Mouse (Mus musculus) v-Abl transformed pro-B cells (cell line): Measurements from ENCODE around the gene Kifc5b.
"Not testable (repeated sequence)": the region's sequence is repeated elsewhere in the genome, so short reads cannot be mapped to it uniquely, and the experiment has no call there.

Experiments
- in situ Hi-C, 2 experiments: fragments of 400-800 bp; cut with MboI; formaldehyde crosslinking; loops; one replicate each; pipeline ENCODE4 v1.15.1; 2025; ENCODE audit not compliant: unreplicated experiment in 2 of 2

Gene Kifc5b

GRCm38 (mm10) chr17:26916711-26917482 lies at the start of gene Kifc5b:
Gene Kifc5b, plus strand, starts transcription at chr17:26917091.
- in situ Hi-C loops = no loop called here

- in situ Hi-C loops = loop anchor here in 1 of 2 experiments (25.0 kb wide), 1 partner anchor 556 kb away; no protein-coding TSS in a partner anchor
These were observed 48.1 kb upstream of the Kifc5b start for GRCm38 (mm10) chr17:26868756-26869155.

DNA sequence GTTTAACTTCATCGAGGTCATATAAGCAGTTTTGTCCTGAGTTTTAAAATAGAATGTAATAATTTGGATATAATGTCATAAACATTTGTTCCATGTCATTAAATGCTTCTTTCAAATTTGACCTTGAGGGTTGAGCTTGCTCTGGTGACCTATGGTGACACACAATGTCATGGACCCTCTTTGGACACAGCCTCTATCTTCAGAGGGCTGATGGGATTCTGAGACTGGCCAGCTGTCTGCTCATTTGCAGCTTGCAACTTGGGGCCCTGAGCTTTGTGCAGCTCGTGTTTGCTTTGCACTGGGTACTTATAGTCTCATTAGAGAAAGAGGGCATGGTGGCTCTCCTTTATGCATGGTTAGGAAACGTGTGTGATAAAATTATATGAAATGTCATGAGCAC lies 44.0 kb upstream of the Kifc5b start:
- in situ Hi-C loops = loop anchor here in 1 of 2 experiments (5.0 to 25.0 kb wide), 2 partner anchors 76 to 561 kb away; no protein-coding TSS in a partner anchor

DNA sequence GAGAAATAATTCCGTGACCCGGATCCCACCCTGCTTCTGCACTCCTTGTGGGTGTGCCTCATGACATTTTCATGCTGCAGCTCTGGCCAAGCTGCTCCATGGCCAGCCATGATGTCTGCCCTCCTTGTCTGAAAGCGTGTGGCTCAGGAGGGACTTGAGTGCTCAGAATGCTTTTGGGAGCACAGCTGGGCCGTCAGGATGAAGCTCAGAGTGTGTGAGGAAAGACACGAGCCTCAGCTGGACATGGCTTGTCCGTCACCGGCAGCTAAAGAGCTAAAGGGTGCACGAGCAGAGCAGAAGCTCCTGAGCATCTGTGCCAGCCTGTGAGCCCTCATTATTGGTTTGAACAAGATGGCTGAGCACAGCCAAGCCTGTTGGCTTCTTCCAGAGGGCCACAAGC lies 43.4 kb upstream of the Kifc5b start:
- in situ Hi-C loops = loop anchor here in 1 of 2 experiments (5.0 to 25.0 kb wide), 2 partner anchors 76 to 561 kb away; no protein-coding TSS in a partner anchor

DNA sequence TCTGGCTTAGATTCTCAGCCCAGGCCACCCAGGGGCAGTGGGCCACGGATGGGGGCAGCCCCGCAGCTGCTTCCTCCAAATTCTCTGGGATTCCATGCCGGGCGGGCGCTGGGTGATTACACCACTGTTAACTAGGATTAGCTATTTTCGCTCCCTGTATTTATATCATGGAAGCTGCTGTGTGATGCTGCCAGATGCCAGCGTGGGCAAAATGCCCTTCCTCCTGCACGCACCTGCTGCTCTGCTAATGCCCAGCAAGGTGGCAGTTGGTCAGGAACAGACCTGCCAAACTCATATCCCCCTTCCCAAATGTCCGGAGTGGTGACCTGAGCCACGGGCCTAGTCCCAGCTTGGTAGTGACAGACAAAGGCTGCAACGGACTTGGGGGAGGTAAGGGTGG lies 42.3 kb upstream of the Kifc5b start:
- in situ Hi-C loops = loop anchor here in 1 of 2 experiments (5.0 to 25.0 kb wide), 2 partner anchors 77 to 562 kb away; no protein-coding TSS in a partner anchor

GRCm38 (mm10) chr17:26877927-26878326 lies 39.0 kb upstream of the Kifc5b start:
- in situ Hi-C loops = loop anchor here in 1 of 2 experiments (25.0 kb wide), 1 partner anchor 634 kb away; the partner anchor contains the start of gene Grm4

- in situ Hi-C loops = loop anchor here in 1 of 2 experiments (25.0 kb wide), 1 partner anchor 633 kb away; the partner anchor contains the start of gene Grm4
These were observed 37.7 kb upstream of the Kifc5b start for GRCm38 (mm10) chr17:26879235-26879634.

DNA sequence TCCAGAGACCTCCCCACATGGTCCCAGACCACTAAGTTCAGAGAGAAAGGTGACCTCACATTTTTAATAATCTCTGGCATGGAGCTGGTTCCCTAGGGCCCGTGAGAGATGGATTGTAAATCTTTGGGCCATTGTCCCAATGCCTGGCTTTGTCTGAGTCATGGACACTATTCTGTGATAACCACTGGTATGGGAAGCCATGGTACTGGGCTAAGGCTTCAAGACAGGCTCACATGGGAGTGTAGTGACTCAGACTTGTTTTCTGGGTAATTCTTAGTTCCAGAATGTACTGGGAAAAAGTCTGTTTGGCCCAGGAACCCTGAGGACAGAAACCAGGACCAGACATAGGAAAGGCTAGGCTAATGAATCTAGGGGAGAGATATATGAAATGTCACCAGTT lies 34.2 kb upstream of the Kifc5b start:
- in situ Hi-C loops = loop anchor here in 1 of 2 experiments (5.0 to 25.0 kb wide), 3 partner anchors 88 to 630 kb away; partner anchors contain the start of gene Grm4

GRCm38 (mm10) chr17:26883585-26883984 lies 33.3 kb upstream of the Kifc5b start:
- in situ Hi-C loops = loop anchor here in 1 of 2 experiments (5.0 to 25.0 kb wide), 3 partner anchors 89 to 629 kb away; partner anchors contain the start of gene Grm4

DNA sequence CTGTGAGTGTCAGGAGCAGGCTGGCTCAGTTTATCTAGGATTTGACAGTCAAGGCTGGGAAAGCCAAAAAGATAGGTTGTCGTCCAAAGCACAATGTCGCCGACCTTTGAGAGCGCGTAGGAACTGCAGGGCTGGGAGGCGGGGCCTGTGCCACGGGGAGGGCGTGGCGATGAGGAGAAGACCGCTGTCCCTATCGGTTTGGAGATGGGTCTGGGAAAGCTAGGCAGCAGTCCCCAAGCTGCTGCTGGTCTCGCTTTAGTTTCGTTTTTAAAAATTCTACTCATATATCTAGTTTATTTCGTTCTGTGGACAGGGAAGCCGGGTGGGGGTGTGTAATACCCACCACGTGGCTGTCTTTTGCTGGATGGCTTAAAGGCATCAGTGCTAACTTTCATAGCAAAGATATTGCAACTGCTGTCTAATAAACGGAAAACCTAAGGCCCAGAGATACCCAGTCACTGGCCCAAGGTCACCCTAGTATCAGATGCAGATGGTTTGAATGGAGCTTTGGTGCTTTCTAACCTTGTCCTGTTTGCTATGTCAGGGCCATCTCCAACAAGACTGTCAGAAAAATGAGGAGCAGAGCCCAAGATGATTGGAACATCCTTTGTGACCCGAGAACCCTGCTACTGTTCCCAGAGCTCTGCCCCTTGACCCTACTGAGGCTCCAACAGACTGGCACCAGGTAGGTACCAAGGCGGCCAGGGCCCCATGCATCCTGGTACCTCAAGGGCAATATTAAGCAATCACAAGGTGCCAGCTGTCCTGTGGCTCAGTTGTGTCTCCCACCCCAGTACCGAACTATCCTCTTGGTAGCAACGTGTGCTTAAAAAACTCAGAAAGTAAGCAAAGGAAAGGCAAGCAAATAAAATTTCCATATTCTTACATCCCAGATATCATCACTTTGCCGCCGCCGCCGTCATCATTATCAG lies 31.6 kb upstream of the Kifc5b start:
- in situ Hi-C loops = loop anchor here (5.0 to 25.0 kb wide), 4 partner anchors 90 to 627 kb away; partner anchors contain the start of gene Grm4 (in 1 of the 2)

- in situ Hi-C loops = loop anchor here (5.0 to 25.0 kb wide), 4 partner anchors 91 to 626 kb away; partner anchors contain the start of gene Grm4 (in 1 of the 2)
These were observed 30.7 kb upstream of the Kifc5b start for GRCm38 (mm10) chr17:26886047-26886749.

- in situ Hi-C loops = loop anchor here (5.0 to 25.0 kb wide), 4 partner anchors 93 to 624 kb away; partner anchors contain the start of gene Grm4 (in 1 of the 2)
These were observed 29.0 kb upstream of the Kifc5b start for GRCm38 (mm10) chr17:26887926-26888325.

DNA sequence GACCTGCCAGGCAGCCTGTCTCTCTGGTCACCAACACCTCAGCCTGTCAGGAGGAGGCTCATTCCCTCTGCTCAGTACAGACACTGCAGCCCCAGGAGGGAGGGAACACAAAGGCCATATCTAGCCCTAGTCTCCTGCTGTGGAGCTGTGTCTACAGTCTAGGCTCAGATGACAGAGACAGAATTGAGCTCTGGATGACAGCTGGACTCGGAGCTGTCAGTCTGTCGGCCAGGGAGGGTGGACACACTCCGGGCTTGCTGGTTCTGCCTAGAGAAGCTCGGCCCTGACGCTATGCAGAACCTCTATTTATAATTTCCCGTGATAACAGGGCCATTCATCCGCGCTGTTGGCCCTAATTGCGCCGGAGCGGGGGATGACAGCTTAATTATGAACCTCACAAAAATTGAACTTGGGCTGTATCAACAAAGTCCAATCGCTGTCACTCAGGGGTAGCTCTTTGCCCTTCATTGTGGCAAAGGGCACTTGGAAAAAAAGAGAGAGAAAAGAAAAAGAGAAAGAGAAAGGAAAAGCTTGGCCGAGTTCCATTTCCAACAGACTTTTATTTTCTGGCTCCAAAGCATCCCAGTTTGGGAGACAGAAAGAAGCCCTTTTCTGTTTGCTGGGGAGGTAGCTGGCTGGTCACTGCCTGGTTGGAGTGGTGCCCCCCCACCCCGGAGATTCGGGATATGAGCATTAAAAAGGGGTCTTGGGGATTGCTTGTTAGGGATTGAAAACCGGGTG lies 24.1 kb upstream of the Kifc5b start:
- in situ Hi-C loops = loop anchor here (10.0 to 25.0 kb wide), 2 partner anchors 112 to 619 kb away; partner anchors contain the start of gene Grm4 (in 1 of the 2)

DNA sequence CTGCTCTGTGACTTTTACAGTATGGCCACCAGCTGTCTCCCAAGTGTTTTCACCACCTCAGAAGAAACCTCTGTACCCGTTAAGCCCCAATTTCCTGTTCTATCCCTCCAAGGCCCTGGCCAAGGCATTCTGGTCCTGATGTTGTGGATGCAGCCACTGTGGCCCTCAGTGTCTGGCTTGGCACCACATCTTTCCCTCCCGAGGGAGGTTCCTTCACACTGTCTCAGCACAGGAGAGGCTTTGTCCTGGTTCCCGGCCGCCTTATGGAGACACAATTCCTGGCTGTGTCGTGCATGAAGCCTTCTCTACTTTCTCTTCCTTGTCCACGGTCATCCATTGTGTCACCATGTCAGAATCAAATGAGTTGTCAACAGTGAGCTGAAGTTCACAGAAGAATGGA lies 23.4 kb upstream of the Kifc5b start:
- in situ Hi-C loops = loop anchor here (10.0 to 25.0 kb wide), 2 partner anchors 111 to 619 kb away; partner anchors contain the start of gene Grm4 (in 1 of the 2)

DNA sequence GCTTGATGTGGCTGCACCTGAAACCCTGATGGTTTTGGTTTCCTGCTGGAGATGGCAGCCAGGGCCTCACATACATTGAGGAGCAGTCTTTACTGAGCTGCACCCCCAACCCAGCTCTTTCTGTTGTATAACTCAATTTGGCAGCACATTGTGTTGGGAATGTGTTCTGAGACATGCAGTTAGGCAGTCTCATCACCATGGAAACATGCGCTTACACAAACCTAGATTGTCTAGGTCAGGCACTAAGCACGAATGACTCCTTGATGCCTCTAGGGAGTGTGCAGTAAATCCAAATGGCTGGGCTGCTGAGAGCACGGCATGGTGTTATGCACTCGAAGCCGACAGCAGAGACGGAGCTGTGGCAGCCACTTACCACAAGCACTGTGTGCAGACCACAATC lies 22.5 kb upstream of the Kifc5b start:
- in situ Hi-C loops = loop anchor here (10.0 to 25.0 kb wide), 2 partner anchors 110 to 618 kb away; partner anchors contain the start of gene Grm4 (in 1 of the 2)

DNA sequence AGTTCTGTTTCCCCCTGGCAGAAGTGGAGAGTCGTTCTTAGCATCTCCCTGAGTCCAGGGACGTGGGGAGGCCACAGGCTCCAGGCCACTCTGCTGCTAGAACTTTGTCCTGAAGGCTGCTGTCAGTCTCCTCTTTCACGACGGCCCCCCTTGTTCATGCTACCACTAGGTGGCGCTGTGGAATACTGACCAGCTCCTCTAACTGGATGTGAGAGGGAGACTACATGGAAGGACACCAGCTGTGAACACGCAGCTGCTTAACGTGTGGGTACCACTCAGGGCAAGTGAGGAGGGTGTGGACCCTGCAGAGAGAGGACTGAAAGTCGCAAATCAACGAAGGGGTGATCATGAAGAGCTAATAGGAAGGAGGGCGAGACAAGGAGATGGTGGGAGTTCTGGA lies 21.3 kb upstream of the Kifc5b start:
- in situ Hi-C loops = loop anchor here (10.0 to 25.0 kb wide), 2 partner anchors 109 to 617 kb away; partner anchors contain the start of gene Grm4 (in 1 of the 2)

DNA sequence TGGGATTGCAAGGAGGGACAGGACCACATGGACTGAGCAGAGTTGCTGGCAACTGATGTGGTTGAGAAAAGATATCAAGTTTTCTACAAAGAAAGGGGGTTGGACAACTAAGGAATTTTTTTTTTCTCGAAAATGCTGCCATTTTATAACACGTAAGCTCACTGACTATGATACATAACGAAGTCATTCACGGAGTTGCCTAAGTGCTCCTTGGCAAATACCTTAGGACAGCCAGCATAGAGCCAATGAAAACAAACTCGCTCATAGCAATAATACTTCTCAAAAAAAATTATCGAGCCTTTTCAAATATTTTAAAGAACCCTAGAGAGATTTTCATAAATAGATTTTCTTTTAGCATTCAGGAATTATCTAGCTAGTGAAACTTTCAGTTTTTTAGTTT lies 16.0 kb upstream of the Kifc5b start:
- in situ Hi-C loops = no loop called here

GRCm38 (mm10) chr17:26904320-26904719 lies 12.6 kb upstream of the Kifc5b start:
- in situ Hi-C loops = no loop called here

DNA sequence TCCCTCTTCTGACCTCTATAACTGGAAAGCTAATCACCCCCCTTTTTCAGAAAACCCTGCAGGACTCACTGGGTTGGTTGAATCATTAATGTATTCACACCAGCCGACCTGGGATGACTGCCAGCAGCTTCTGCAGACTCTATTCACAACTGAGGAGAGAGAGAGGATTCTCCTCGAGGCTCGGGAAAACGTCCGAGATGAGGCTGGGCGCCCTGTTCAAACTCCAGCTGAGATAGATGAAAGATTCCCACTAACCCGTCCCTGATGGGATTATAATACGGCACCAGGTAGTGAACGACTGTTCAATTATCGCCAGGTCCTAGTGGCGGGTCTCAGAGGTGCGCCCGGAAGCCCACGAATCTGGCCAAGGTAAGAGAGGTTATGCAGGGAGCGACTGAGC lies 9.4 kb upstream of the Kifc5b start:
- in situ Hi-C loops = not testable (repeated sequence)
